Mouse (Mus musculus) megakaryocyte, embryonic 14.5 days (primary cell): Measurements from ENCODE around the gene Mark1.

Source experiments
- FLI1 ChIP-seq: IDR thresholded peaks from 2 replicates; pipeline ENCODE4 v1.6.1; 2012; ENCODE audit warnings: low read length, inconsistent platforms, mixed read lengths
- GATA1 ChIP-seq: IDR thresholded peaks from 3 replicates; pipeline ENCODE4 v1.6.1; 2012; ENCODE audit warnings: mixed read lengths, low read length, inconsistent platforms, borderline replicate concordance

DNA sequence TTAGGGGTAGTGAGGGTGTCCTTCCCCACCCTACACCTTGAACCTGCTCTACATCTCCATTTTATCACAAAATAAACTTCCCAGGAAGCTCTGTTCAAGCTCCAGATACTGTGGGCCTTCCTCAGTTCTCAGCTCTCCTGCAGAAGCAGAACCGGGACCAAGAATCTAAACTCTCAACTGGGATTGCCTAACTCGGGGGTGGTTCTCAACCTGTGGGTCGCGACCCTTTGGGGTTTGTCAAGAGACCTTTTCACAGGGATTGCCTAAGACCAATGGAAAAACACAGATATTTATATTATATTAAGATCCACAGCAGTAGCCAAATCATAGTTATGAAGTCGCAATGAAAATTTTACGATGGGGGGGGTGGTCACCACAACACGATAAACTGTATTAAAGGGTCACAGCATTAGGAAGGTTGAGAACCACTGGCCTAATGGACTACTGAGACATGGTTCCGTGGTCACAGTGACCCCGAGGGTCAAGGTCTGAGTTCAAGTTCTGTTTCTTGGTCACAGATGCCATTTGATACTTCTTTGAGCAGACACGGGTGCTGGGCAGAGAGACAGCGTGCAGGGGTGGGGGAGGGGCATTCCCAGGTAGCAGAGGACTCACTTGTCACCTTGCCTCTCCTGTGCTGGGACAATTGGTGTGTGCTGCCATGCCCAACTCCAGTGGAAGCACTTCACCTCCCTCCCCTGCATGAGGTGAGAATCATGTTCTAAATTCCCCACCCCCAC lies 128.6 kb downstream of the Mark1 start:
- TF ChIP-seq GATA1 (no peak), FLI1 (no peak)
